Mouse (Mus musculus) E14TG2a.4 (cell line): ENCODE measurements around the gene Cfap69.

ENCODE experiments used
- CTCF ChIP-seq: conservative IDR thresholded peaks from 2 replicates; pipeline ENCODE4 v1.5.1; 2014; ENCODE audit warnings: low read length
- NANOG ChIP-seq: IDR thresholded peaks from 2 replicates; pipeline ENCODE4 v1.6.1; 2014; ENCODE audit warnings: borderline replicate concordance, low read length, mixed read lengths
- POU5F1 ChIP-seq: IDR thresholded peaks from 2 replicates; pipeline ENCODE4 v1.6.1; 2014; ENCODE audit warnings: low read length, borderline replicate concordance

GRCm38 (mm10) chr5:5693541-5693955 lies 29.5 kb upstream of the Cfap69 start:
- TF ChIP-seq CTCF = no peak
- no peak for TF ChIP-seq POU5F1
- no peak for TF ChIP-seq NANOG
